Mouse (Mus musculus): Measurements from ENCODE around the gene Gm20683.

DNA sequence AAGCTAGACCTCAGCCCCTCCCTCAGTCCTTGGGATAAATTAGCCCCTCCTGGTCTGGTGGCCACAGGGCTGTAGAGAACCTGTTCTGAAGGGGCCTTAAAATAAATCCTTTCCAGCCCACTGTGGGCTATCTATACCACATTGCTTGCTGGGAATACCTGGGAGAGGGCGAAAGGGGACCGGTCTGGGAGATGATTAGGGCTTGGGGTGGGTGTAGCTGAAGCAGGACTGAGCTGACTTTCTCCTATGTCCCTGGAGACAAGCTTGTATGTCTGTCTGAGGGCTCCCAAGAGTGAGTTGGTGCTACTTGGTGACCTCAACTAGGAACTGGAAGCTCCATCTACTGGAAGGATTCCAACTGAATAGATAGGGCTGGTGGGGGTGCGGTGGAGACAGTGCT lies 35.5 kb upstream of the Gm20683 start:
- TF ChIP-seq CTCF (IDR thresholded peaks at IDR 0.05; ENCODE audit: insufficient read depth, low read depth, low read length) (no peak), POLR2A (IDR thresholded peaks at IDR 0.05; ENCODE audit: insufficient read depth, low read depth, low read length) (no peak)
